Mouse (Mus musculus) mouse embryonic stem cell (cell line): Measurements from ENCODE around the gene Wdr17.

Source experiments
- in situ Hi-C, 2 experiments: fragments of 300-500 bp; cut with MboI; formaldehyde crosslinking; loops; 1 replicate in 1 of 2; 3 replicates in 1 of 2; pipeline ENCODE4 v1.14.3; 2019 to 2020; ENCODE audit warnings: low sequenced_read_pairs in 2 of 2, low pct_unique_long_range_greater_than_20kb in 1 of 2, mixed read lengths in 1 of 2; ENCODE audit not compliant: unreplicated experiment in 1 of 2

Wdr17 gene

DNA sequence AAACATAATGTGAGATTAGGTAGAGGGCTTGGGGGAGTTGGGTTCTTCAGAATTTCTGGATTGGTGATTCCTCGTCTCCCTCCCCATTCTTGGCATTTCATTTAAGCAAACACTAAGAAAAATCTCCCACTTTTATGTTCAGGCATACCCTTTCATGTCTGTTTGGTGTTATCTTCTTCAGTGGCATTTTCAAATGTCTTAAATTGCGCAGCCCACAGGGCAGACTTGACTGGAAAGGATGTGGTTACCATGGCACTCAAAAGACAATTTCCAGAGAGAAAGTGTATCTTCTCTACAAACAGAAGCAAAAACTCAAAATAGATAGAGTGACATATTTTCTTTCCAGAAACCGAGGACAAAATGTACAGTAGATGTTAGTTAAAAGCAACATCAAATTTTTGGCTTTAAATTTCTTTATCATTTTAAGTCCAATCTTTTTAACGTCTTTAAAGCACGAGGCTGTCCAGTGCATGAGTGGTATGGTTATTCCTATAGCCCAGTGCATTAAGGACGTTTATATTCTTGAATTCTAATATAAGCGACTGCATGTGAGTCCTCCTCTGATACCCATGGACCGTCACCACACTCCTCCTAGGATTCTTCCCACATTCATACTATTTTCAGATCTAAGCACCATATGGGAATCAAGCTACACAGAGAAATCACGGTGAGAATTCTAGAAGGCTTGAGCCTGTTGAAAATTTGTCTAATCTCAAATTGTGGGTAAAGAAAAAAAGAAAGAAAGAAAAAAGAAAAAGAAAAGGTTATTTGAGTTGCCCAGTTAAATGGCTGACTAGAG lies at the start of gene Wdr17:
Gene Wdr17, minus strand, starts transcription at position 198 of the 799 bp plus-strand sequence.
- in situ Hi-C loops: no loop called here

DNA sequence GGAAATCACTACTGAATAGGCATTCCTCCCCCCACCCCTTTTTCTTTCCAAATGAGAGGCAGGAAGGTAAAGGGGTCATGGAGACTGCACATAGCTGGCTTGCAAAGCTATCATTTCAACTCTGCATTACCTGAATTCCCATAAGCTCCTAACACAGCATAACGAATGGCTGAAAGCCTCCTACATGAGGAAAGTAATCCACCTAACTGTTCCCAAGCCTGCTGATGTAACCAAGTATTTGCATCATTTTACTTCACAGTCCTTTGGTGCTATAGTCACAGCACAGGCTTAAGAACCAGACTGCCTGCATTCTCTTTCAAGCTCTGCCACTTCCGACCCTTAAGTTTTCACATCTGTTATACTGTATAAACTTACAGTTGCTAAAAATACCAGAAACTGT lies 45.3 kb upstream of the Wdr17 start:
- in situ Hi-C loops: no loop called here

DNA sequence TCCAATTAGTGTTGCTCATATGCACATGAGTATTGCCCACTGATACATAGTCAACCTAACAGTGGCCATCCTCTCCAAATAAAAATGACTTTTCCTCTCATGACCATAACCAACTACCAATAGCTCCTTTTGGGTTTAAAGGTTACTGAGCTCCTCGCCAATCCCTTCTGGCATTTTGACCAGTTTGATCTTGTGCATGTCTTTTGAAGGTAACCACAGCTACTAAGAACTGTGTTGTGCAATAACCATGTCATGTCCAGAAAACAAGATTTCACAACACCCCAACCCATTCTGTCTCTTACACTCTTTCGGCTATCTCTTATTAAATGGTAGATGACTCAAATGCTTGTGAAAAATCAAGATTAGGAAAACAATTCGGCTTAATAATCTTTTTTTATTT lies 38.0 kb upstream of the Wdr17 start:
- in situ Hi-C loops: no loop called here

DNA sequence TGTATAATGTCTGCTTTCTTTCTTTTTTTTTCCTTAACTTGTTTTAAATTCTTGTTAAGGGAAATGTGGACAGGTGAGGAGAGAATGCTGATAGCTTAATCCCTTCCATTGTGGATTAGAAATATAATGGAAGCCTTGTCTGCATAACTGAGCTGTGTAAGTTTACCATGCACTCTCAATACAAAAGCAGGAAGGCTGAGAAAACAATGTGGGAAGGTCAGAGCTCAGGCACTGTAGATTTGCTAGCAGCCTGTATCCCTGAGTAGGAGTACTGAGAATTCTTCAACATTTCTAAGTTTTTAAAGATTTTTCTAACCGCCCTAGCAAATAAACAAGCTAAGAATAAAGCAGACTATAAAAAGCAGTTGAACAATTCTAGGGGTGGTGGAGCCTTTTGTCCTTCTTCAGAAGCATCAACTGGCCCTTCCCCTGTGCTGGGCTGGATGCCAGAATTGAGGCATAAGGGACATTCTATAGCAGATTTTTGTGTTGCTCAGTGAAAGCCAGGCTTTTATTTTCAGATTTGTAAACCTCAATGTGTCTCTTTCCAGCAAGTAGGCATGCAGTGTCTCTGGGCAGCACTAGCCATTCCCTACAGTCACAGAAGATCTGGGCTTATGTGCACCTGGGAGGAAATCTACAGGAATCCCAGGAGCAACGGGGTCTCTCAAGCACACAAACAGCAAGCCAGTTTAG lies 35.3 kb upstream of the Wdr17 start:
- in situ Hi-C loops: no loop called here

DNA sequence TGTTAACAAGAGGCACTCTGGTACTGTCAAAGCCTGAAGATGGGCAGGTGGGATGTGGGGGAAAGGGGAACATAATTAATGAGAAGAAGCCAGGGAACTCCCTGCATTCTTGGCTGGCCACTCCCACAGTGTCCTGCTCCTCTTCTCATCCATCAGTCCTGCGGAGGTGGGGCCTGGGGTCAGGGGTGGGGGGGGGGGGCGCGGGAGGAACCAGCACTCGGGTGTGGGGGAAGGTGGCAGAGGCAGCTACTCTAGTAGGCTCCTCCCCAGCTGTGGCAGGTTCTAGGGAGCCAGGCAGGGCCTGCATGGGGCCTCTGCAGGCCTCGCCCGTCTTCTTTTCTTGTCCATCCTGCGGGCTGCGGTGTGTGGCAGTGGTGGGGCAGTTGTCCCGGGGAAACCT lies 30.7 kb upstream of the Wdr17 start:
- in situ Hi-C loops: no loop called here

DNA sequence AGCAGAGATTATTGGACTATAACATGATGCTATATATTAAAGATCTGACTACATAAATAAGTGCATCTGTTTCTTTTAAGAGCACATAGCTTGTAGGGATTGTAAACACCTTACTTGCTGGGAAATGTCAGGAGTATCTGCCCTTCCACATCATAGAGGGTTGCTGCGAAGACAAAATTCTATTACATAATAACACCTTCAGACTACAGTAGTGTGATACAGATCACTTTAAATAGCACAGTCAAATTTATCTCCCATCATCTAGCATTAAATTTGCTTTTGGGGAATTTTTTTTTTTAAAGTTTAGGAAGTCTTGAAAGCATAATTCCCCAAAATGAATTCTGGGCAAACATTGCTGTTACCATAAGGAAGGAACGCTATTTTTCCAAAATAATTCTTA lies 25.9 kb upstream of the Wdr17 start:
- in situ Hi-C loops: no loop called here

DNA sequence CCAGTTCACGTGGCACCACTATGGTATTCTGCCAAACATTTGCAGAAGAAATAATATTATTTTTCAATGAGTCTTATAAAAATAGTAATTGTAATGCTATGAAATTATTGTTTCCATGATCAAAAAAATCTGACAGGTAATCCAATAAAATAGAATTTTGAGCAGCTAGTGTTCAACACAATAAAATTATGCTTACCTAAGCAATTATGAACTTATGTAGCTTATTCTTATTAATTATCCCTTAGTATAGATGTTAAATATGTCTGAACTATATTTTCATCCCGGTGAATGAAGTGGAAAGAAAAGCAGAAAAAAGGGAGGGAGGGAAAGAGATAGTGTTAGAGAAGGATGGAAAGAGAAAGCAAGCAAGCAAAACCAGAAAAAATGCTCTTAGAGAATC lies 12.5 kb upstream of the Wdr17 start:
- in situ Hi-C loops: no loop called here

DNA sequence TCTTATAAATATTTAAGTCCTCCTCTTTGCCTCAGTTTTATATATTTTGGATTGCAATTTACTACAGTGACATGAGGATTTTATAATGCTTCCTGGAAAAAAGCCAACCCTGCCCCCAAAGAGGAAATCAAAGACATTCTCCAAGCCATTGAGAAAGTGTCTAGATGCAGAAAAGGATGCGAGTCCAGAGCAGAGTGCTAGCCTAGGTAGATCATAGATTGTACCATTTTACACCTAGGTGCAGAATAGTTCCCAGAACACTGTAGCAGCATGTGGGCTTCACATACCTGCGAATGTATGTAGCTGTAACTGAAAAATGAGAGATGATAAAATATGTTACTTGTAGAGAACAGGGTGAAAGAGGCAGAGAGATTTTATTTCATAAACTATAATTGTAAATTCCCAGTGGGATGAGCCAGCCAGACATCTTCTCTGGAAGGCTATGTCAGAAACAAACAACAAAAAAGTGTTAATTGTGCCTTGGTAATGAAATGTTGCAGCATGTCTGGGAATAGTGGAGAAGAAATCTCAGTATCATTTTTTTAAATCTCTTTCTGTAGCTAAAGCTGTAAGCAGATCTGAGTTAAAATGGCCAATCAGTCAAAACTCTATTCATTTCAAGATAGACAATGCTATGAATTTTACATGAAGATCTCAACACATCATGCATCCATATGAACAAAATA lies 7.8 kb upstream of the Wdr17 start:
- in situ Hi-C loops: no loop called here

DNA sequence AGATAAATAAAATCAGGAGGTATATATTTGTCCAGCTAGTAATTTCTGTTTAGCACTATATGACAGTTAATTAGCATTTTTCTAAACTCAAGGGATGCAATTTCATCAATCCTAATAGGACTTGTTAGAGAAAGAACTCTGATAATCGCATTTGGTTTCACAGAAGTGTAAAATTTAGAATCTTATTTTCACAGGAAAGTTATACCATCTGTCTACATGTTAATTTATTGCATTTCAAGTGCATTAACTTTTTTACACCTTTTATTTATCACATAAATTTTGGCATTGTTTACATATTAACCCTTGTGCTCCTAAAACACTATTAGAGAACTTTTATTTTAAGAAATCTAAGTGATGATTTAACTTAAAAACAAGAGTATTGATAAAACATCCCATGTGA lies 7.2 kb upstream of the Wdr17 start:
- in situ Hi-C loops: no loop called here

DNA sequence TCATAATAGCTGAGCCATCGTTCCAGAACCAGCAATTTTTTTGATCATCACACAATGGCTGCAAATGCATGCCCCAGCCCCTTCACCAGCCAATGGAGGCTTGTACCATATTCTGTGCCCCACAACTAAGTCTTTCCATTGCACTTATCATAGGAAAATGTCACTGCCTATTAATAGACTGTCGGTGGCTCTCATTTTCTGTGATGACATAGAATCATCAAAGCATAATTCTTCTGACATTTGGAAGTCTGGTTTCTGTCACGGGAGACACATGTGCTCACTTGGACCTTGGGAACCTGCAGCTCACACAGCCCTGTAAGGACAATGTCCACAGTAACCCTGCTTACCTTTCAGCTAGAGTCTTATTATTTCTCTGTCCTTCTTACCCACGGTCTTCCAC lies 424 bp downstream of the Wdr17 start:
- in situ Hi-C loops: no loop called here

DNA sequence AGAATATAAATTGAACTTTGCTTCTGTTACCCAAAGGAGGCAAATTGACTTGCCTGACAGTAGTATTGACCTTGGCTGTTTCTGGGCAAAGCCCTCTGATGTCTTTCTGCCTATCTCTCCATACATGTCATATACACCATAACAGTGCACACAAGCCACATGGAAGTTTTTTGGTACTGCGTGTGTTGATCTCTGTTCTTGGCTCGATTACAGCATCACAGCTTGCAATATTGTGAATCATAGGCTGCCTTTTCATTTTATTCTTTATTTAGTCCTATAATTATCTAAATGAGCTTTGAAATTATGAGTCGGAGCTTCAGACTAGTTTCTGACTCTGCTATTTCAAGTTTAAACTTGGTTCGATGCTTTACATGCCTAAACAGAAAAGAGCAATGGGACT lies 10.5 kb downstream of the Wdr17 start:
- in situ Hi-C loops: no loop called here

DNA sequence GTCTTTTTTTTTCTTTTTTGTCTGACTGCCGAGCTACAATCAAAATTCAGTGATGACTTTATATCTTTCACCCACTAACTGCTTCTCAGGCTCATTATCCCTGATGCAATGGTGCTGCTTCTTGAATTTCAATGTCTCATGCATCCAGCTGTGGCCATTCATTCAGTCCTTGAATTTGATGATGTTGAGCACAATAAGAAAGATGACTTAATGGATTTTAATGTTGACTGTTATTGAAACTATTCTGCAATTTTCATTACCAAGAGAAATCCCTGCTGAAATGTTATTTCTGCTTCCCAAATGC lies 22.3 kb downstream of the Wdr17 start:
- in situ Hi-C loops: no loop called here

DNA sequence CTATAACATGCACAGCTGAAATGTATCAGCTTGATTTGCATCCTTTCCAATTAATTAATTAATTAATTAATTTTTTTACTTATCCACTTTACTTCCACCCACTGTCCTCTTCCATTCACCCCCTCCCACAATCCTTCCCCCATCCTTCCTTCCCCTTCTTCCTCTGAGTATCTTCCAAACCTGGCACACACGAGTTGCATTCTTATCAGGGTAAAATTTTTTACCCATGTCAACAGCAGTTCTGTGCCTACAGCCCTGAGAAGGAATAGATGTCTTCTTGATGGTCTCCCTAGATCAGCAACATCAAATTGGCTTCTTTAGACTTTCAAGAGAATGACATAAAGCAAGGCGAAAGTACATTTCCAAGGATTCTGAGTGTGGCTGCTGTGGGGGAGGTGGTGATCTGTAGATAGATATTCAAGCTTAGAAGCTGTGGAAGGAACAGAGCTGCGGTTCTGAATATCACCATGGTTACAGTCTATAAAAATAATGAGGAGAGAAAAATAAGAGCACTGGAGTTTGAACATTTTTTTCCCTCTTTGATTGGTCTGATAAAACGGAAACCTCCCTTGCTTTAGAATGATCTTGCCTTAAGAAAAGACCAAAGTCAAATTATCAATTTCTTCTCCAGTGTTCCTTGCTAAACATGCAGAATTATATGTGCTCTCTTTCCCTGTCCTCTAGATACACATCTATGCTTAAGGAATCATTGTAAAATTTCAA lies 22.8 kb downstream of the Wdr17 start:
- in situ Hi-C loops: no loop called here

DNA sequence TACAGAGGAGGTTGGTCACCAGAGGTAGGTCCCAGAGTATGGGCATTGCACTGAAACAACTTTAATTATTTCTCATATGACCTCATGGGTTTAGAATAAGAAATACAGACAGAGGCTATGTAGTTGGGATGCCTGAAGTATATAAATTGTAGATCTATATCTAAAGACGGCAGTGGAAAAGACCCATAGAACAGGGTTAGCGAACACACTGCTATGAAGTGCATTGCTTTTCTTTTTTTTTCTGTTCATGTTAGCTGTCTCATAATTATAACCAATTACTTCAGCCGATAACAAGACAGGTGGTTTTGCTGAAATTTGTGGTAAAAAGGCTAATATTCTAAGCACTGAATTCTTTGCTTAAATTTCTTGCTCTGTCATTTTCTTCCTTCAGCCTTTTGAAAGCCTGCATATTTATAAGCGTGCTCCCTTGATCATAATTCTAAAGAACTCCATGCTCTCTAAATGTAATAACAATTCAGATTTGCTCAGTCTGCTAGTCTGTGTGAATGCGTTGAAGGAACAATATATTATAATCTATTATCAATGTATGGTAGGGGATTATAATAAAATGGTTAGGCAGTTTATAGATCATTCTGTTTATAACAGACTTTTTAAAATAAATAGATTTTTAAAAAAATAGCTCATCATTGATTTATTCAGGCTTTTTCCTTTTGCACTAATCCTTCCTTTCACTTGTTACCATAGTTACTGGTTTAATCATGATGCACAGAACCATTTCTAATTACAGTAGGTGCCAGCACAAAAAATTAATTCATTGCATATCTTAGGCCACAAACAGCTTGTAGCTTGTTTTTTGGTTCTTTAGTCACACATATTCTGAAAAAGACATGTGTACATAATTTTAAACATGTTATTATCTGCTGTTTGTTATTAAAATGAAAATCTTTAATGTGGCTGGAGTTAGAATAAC lies 50.7 kb downstream of the Wdr17 start:
- in situ Hi-C loops: no loop called here

DNA sequence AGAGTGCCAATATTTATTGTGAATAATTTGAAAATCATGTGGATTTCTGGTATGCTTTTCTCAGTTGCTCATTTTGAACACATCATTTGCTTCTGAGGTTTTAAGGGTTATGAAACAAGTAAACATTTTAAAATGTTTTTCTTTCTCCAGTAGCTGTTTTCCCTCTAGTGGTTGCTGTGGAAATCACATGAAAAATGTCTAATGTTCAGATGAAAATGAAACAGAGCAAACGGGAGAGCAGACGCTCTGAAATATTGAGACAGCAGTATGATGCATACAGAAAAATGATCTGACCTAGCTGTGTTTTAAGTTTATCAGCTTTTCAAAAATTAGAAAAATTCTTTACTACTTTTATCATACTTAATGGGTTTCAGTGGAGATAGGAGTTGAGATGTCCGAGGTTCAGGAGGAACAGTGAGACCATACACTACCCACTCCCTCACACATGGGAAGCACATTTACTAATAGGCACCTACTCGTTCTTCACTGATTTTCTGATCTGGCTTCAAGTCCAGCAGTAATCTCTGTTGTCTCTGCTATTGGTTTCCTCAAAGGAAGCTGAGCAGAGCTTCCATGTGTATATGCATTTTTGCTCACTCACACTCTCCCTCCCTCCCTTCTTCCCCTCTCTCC lies 57.1 kb downstream of the Wdr17 start:
- in situ Hi-C loops: no loop called here

DNA sequence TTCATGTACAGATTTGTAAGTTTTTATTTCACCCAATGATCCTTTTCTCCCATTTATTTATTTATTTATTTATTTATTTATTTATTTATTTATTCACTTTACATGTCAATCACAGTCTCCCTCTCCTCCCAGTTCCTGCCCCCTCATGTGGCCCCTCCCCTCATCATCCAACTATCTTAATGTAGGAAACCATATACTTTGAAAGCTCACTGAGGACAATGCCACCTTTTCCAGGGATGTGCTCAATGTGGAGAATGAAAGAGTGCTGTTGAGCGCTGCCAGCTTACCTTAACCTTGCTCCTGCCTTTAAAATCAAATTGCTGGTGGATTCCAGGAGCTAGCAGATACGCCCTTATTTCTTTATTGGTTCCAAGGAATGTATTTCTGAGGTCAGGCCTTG lies 59.0 kb downstream of the Wdr17 start:
- in situ Hi-C loops: no loop called here

DNA sequence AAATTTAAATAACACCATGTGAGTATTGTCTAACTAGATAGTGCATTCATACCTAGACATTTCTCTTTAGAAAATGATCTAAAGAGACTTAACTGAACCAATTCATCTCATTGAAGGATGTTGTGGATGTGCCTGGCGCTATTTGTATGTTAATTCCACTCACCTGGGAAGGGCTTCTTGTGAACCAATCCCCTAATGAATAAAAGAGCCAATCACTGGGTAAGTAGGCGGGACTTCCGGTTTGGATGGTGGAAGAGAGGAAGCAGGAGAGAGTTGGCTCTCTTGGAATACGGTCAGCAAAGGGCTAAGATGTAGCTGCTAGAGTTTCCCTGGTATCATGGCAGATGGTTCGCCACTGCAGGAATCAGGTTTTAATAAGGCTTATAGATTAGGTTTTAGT lies 64.0 kb downstream of the Wdr17 start:
- in situ Hi-C loops: no loop called here

DNA sequence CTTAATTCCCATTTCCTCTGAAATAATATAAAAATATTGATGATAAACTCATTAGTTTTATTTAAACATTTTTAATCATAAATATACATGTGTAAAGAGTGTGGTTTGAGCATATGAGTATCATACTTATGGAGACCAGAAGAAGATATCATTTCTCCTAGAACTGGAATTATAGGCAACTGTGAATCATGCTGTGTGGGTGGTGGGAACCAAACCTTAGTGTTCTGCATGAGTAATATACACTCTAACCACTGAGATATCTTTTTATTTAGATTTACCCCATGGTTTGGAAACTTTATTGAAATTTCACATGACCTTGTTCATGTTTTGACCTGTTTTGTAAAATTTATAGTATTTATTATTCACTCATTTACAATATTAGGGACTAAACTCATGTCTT lies 68.3 kb downstream of the Wdr17 start:
- in situ Hi-C loops: no loop called here
